Mouse (Mus musculus): ENCODE measurements at regions not wholly inside any gene's neighbourhood (a gene's known extent, or its start where the extent isn't known, plus 50 kb on each side); places are given as distances from the start of the nearest gene placed in this dataset.

DNA sequence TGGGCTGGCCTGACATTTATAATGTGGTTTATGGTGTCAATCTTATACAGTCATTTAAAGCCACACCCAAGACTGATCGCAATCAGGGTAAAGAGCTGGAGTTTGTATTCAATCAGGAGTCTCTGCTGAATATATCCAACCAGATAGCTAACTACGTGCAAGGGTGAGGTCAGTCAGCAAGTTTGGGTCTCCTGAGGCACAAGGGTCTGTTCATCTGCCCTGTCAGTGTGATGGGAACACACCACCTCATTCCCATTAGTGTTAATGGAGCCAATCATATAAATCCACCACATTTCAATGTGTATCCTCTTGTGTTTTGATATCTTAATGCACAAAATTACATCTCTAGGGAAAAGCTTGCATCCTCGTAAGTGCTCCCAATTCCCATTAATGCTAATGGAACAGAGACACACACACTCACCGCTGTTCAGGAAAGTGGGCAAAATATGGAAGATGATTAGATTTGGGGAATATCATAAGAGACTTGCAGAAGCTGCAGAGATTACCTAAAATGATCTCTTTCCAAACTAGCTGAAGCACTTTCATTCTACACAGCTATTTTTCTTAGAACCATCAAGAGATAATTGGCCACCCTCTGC lies 447.7 kb downstream of the Btbd3 start:
- TF ChIP-seq CTCF (IDR thresholded peaks at IDR 0.05; ENCODE audit: control insufficient read depth, insufficient read depth, insufficient read length): no peak
- no peak for TF ChIP-seq MYOD1 (IDR thresholded peaks at IDR 0.05; ENCODE audit: control insufficient read depth, insufficient read length, low read depth)
- no peak for TF ChIP-seq USF1 (IDR thresholded peaks at IDR 0.05; ENCODE audit: low read depth)
- TF ChIP-seq CEBPB (IDR thresholded peaks at IDR 0.05; ENCODE audit: low read depth): no peak
- TF ChIP-seq MAX (IDR thresholded peaks at IDR 0.05): no peak
